Comparison of ENCODE assay signal across 15 mouse cellular contexts in genomic region chr10:93167311-93167710, GRCm38 (mm10). TPM values are rescaled to one million over a fixed set of nuclear protein-coding genes. Genes with fewer than 3 reads are reported as not detected.
DNase-seq lines count a peak whose midpoint lies in the region; ATAC-seq and TF ChIP-seq lines count a peak whose summit lies in the region.
"Had no signal": no experiment of that assay in that cellular context is flagged by ENCODE, and none has a peak within 500 bp of the region (broad histone marks: within the 10 kb centered on the region; RNA-seq: fewer than 3 reads in every experiment).

No protein-coding gene starts in this region.

- DNase-seq in heart, adult 11 months: peak; percentile 87
- no peak for DNase-seq in heart, postnatal 25 days (ENCODE audit: low spot score)
- no peak for DNase-seq in spleen, adult 2 months (ENCODE audit: low read depth in 1 of 2, low spot score in 2 of 2)
- no peak for DNase-seq in spleen, postnatal 14 days (ENCODE audit: low spot score in 2 of 2)
- DNase-seq in naive thymus-derived CD4-positive, alpha-beta T cell, adult 2 months (ENCODE audit: low read depth): peak; percentile 70
- DNase-seq: cerebellum, adult 9-11 months; kidney, postnatal 4 days had no signal

- no peaks in the 10 kb centered on the region for H3K27me3 ChIP-seq in spleen, adult 2 months (ENCODE audit: control insufficient read depth, insufficient read depth, low read length)
- H3K27me3 ChIP-seq in neural tube, embryonic 15.5 days (replicated peaks): no peaks in the 10 kb centered on the region
- no peaks in the 10 kb centered on the region for H3K27me3 ChIP-seq in intestine, embryonic 15.5 days (replicated peaks)
- H3K27me3 ChIP-seq: forebrain, embryonic 12.5 days; heart, embryonic 15.5 days had no signal

- H3K9me3 ChIP-seq in neural tube, embryonic 15.5 days (replicated peaks): no peaks in the 10 kb centered on the region
- H3K9me3 ChIP-seq in intestine, embryonic 15.5 days: no peaks in the 10 kb centered on the region
- H3K9me3 ChIP-seq: embryonic facial prominence, embryonic 10.5 days; forebrain, embryonic 12.5 days; heart, embryonic 15.5 days had no signal

- no peaks in the 10 kb centered on the region for H3K36me3 ChIP-seq in spleen, adult 2 months (ENCODE audit: control insufficient read depth, insufficient read depth, low read length)
- H3K36me3 ChIP-seq in neural tube, embryonic 15.5 days: no peaks in the 10 kb centered on the region
- no peaks in the 10 kb centered on the region for H3K36me3 ChIP-seq in intestine, embryonic 15.5 days
- H3K36me3 ChIP-seq: forebrain, embryonic 12.5 days; heart, embryonic 15.5 days had no signal

- peak overlapping the region; percentile 53 for H3K4me3 ChIP-seq in spleen, adult 2 months (ENCODE audit: extremely low read depth, insufficient read depth, insufficient read length)
- peak overlapping the region; percentile 59 for H3K4me3 ChIP-seq in bone marrow, adult 2 months (replicated peaks; ENCODE audit: control insufficient read depth, low read depth, low read length)
- H3K4me3 ChIP-seq in neural tube, embryonic 15.5 days (replicated peaks): no peak overlapping the region
- no peak overlapping the region for H3K4me3 ChIP-seq in intestine, embryonic 15.5 days (replicated peaks)
- H3K4me3 ChIP-seq: forebrain, embryonic 12.5 days; heart, embryonic 15.5 days had no signal

- peak overlapping the region; percentile 88 for H3K27ac ChIP-seq in spleen, adult 2 months (ENCODE audit: insufficient read depth, low read length)
- peak overlapping the region; percentile 62 for H3K27ac ChIP-seq in bone marrow, adult 2 months (ENCODE audit: control insufficient read depth, insufficient read depth, low read depth, low read length, poor library complexity)
- H3K27ac ChIP-seq in neural tube, embryonic 15.5 days (replicated peaks): no peak overlapping the region
- no peak overlapping the region for H3K27ac ChIP-seq in intestine, embryonic 15.5 days
- H3K27ac ChIP-seq: embryonic facial prominence, embryonic 10.5 days; forebrain, embryonic 12.5 days had no signal

- H3K4me1 ChIP-seq in spleen, adult 2 months (ENCODE audit: control insufficient read depth, insufficient read depth, insufficient read length): peaks cover 32% of the 10 kb centered on the region
- peaks cover 9% of the 10 kb centered on the region for H3K4me1 ChIP-seq in bone marrow, adult 2 months (ENCODE audit: control insufficient read depth, insufficient read depth, low read length)
- H3K4me1 ChIP-seq in neural tube, embryonic 15.5 days: peaks cover 52% of the 10 kb centered on the region
- peaks cover 7% of the 10 kb centered on the region for H3K4me1 ChIP-seq in intestine, embryonic 15.5 days (replicated peaks)

- TF ChIP-seq POLR2A in spleen, adult 2 months (IDR thresholded peaks at IDR 0.05; ENCODE audit: low read depth, low read length): no peak
- no peak for TF ChIP-seq POLR2A in bone marrow, adult 2 months (IDR thresholded peaks at IDR 0.05; ENCODE audit: borderline replicate concordance, control insufficient read depth, low read depth, low read length)

- no peak for TF ChIP-seq CTCF in spleen, adult 2 months (IDR thresholded peaks at IDR 0.05; ENCODE audit: extremely low read depth, insufficient read depth, insufficient read length, insufficient replicate concordance)
- TF ChIP-seq CTCF in bone marrow, adult 2 months (IDR thresholded peaks at IDR 0.05; ENCODE audit: control insufficient read depth, insufficient read depth, low read length): no peak

- 10% methylated on average over 6 of the region's 6 CpGs for WGBS in spleen, adult 2 months
- 5% methylated on average over 6 of the region's 6 CpGs for WGBS in bone marrow, adult 2 months
- 75% methylated on average over 6 of the region's 6 CpGs for WGBS in neural tube, embryonic 15.5 days
- WGBS in intestine, embryonic 15.5 days: 75% methylated on average over 6 of the region's 6 CpGs

- H3K9ac ChIP-seq in neural tube, embryonic 15.5 days (replicated peaks): no peak overlapping the region
- no peak overlapping the region for H3K9ac ChIP-seq in intestine, embryonic 15.5 days
- H3K9ac ChIP-seq: forebrain, embryonic 12.5 days; heart, embryonic 15.5 days; lung, embryonic 14.5 days had no signal

- no peak overlapping the region for H3K4me2 ChIP-seq in neural tube, embryonic 15.5 days
- no peak overlapping the region for H3K4me2 ChIP-seq in intestine, embryonic 15.5 days (replicated peaks)
- H3K4me2 ChIP-seq: lung, embryonic 14.5 days; midbrain, embryonic 11.5 days had no signal

- intact Hi-C loops in heart, postnatal 25 days (cut with DNase I): no loop called here

- ATAC-seq in neural tube, embryonic 15.5 days (ENCODE audit: low FRiP score): no peak
- ATAC-seq in intestine, embryonic 15.5 days: no peak

RNA-seq across cellular contexts. Expression of gene Cdk17, which starts 6.6 kb away (rescaled TPM):
- 10 to 100 TPM; 16.2 to 19.7 TPM for total RNA-seq in heart, postnatal 25 days (2021)
- 18.5 and 27.3 TPM in 2 replicates for polyA plus RNA-seq in spleen, adult 2 months (2012; rRNA removed)
- 19.5 and 21.2 TPM in 2 replicates for polyA plus RNA-seq in bone marrow, adult 2 months (2011; ENCODE audit: insufficient read depth, insufficient read length, low replicate concordance, missing spikeins)
- 39.5 and 41.2 TPM in 2 replicates for polyA plus RNA-seq in neural tube, embryonic 15.5 days (2015; fragmentation: Nextera tagmentation; extraction: Ambion mirVana)
- polyA plus RNA-seq in intestine, embryonic 15.5 days (2015; fragmentation: Nextera tagmentation; extraction: Ambion mirVana): 13.6 and 14.0 TPM in 2 replicates

Comparison
In these comparisons a context has a peak if more than half of its experiments do, and no peak if none do; other contexts are left out.
1. DNase-seq: peak in heart, adult 11 months (single experiment) and naive thymus-derived CD4-positive, alpha-beta T cell, adult 2 months (single experiment); none in heart, postnatal 25 days (single experiment), spleen, adult 2 months (0 of 2) and spleen, postnatal 14 days (0 of 2).
2. H3K27ac ChIP-seq: peak in spleen, adult 2 months (single experiment) and bone marrow, adult 2 months (single experiment); none in neural tube, embryonic 15.5 days (single experiment) and intestine, embryonic 15.5 days (single experiment).
3. H3K4me3 ChIP-seq: peak in spleen, adult 2 months (single experiment) and bone marrow, adult 2 months (single experiment); none in neural tube, embryonic 15.5 days (single experiment) and intestine, embryonic 15.5 days (single experiment).